Mouse (Mus musculus): ENCODE measurements around the gene Zfp57. TPM values are rescaled to one million over a fixed set of nuclear protein-coding genes. Genes with fewer than 3 reads are reported as not detected.
A peak's percentile ranks its signal among the peaks of the same experiment; 100 is the strongest.

The Zfp57 gene
- polyA plus RNA-seq, 1 experiment: 3.5 TPM

DNA sequence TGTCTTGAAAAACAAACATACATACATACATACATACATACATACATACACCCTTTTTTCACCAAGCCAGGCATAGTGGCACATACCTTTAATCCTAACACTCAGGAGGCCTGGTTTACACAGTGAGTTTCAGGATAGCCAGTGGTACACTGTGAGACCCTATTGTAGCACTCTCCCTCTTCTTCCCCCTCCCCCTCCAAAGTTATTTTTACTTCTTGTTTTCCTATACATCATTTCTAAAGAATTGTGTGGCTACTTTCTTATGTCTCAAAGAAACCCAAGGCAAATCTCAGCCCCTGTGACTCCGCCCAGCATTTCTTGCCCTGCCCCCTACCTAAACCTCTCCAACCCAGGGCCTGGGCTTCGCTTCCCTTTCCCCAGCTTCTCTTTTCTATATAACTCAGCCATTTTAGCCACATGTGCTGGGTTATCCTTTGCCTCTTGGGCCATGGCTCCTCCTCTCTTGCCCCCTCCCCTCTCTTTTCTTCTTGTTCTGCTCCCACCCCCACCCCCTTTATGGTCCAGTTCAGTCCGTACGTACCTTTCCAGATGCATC is 7.1 kb upstream of the Zfp57 start:
- TF ChIP-seq GATA1 (IDR thresholded peaks at IDR 0.05; ENCODE audit: borderline replicate concordance, low read length): no peak
- TF ChIP-seq FLI1 (IDR thresholded peaks at IDR 0.05; ENCODE audit: low read length): no peak
- no peaks in the 10 kb centered on the region for H3K36me3 ChIP-seq (replicated peaks; ENCODE audit: low read length)
- H3K4me1 ChIP-seq: peaks cover 43% of the 10 kb centered on the region
- H3K27me3 ChIP-seq (replicated peaks): peaks cover 4% of the 10 kb centered on the region
- no peak overlapping the region for H3K4me3 ChIP-seq (replicated peaks)
- no peaks in the 10 kb centered on the region for H3K9me3 ChIP-seq

DNA sequence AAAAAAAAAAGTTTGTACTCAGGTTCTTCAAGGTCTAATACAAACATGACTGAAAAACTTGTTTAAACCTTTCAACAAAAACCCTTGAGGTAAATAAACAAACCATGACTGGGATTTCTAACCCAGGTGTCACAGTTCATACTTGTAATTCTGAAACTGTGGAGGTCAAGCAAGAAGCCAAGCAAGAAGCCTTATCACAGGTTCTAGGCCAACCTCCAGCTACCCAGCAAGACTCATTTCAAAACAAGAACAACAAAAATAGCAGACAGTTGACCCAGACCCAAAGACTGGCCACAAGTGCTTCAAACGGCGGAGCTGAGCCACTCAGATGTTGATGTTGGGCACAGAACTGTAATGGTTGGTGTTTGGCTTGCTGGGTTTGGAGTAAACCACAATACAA is 6.4 kb upstream of the Zfp57 start:
- Histone ChIP-seq H3K9me3 (no peaks in the 10 kb centered on the region), H3K4me1 (peaks cover 42% of the 10 kb centered on the region), H3K4me3 (replicated peaks) (no peak overlapping the region), H3K27me3 (replicated peaks) (no peaks in the 10 kb centered on the region), H3K36me3 (replicated peaks; ENCODE audit: low read length) (no peaks in the 10 kb centered on the region)
- no peak for TF ChIP-seq GATA1 (IDR thresholded peaks at IDR 0.05; ENCODE audit: borderline replicate concordance, low read length)
- no peak for TF ChIP-seq FLI1 (IDR thresholded peaks at IDR 0.05; ENCODE audit: low read length)

DNA sequence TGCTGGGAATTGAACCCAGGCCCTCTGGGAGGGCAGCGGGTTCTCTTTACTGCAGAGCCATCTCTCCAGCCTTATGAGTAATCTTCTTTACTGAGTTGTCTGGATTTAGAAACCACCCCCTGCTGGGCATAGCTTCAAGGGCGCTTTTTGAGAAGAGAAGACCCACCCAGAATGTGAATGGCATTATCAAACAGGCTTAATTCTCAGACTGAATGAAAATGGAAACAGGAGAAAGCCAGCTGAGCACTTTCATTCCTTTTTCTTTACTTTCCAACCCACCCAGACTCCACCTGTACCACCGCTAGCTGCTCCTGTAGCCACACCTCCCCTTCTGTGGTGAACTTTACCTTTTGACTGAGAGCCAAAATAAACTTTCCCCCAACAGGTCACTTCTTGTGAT is 5.5 kb upstream of the Zfp57 start:
- no peak overlapping the region for H3K4me3 ChIP-seq (replicated peaks)
- no peaks in the 10 kb centered on the region for H3K9me3 ChIP-seq
- TF ChIP-seq GATA1 (IDR thresholded peaks at IDR 0.05; ENCODE audit: borderline replicate concordance, low read length): no peak
- no peaks in the 10 kb centered on the region for H3K36me3 ChIP-seq (replicated peaks; ENCODE audit: low read length)
- no peaks in the 10 kb centered on the region for H3K27me3 ChIP-seq (replicated peaks)
- H3K4me1 ChIP-seq: peaks cover 52% of the 10 kb centered on the region

DNA sequence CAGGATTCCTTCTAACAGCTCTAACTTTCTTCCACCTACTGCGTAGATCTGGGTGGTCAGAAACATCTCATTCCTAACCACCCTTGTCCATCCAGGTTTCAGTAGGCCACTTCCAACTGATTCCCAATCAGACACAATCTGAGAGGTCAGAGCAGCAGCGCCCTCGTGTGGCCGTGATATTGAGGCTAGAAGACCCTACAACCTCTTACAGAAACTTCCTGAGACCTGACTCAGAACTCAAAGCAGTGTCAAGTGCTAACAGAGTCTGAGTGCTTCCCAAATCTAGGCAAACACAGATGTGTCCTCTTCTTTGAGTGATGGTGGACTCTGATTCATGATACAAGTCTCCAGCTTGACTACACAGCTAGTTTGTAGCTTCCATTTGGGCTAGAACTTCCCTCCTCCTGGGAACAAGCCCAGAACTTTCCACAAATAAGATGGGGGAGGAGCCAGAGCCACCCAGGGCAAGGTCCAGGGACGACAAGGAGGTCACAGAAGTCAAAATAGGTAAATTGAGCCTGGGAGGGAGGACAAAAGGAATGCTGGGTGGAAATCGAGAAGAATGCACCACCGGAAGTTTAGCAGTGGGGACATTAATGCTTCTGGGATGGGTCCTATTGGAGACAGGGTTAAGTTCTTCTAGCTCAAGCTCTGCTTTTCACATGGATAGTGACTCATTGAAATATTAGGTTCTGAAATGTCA is 3.8 kb upstream of the Zfp57 start:
- no peaks in the 10 kb centered on the region for H3K36me3 ChIP-seq (replicated peaks; ENCODE audit: low read length)
- TF ChIP-seq GATA1 (IDR thresholded peaks at IDR 0.05; ENCODE audit: borderline replicate concordance, low read length): no peak
- TF ChIP-seq FLI1 (IDR thresholded peaks at IDR 0.05; ENCODE audit: low read length): no peak
- H3K9me3 ChIP-seq: no peaks in the 10 kb centered on the region
- peaks cover 44% of the 10 kb centered on the region for H3K4me1 ChIP-seq
- H3K27me3 ChIP-seq (replicated peaks): no peaks in the 10 kb centered on the region
- H3K4me3 ChIP-seq (replicated peaks): no peak overlapping the region

DNA sequence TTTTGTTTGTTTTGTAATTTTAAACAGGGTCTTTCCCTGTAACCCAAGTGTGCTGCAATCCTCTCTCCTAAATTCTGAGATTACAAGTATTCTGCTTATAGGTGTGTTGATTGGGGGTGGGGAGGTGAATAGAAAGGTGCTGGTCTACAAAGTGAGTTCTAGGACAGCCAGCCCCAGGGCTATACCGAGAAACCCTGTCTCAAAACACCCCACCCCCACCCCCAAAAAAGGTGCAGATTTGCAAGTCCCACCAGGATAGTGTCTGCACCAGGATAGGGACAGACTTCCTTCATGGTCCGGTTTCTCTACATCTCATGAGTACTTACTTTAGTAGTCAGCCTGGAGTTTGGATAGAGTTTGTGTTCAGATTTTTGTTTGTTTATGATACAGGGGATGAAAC is 2.5 kb upstream of the Zfp57 start:
- Histone ChIP-seq H3K9me3 (no peaks in the 10 kb centered on the region), H3K36me3 (replicated peaks; ENCODE audit: low read length) (no peaks in the 10 kb centered on the region), H3K4me3 (replicated peaks) (no peak overlapping the region), H3K4me1 (peaks cover 46% of the 10 kb centered on the region), H3K27me3 (replicated peaks) (peaks cover 11% of the 10 kb centered on the region)
- TF ChIP-seq GATA1 (IDR thresholded peaks at IDR 0.05; ENCODE audit: borderline replicate concordance, low read length) (no peak), FLI1 (IDR thresholded peaks at IDR 0.05; ENCODE audit: low read length) (no peak)

DNA sequence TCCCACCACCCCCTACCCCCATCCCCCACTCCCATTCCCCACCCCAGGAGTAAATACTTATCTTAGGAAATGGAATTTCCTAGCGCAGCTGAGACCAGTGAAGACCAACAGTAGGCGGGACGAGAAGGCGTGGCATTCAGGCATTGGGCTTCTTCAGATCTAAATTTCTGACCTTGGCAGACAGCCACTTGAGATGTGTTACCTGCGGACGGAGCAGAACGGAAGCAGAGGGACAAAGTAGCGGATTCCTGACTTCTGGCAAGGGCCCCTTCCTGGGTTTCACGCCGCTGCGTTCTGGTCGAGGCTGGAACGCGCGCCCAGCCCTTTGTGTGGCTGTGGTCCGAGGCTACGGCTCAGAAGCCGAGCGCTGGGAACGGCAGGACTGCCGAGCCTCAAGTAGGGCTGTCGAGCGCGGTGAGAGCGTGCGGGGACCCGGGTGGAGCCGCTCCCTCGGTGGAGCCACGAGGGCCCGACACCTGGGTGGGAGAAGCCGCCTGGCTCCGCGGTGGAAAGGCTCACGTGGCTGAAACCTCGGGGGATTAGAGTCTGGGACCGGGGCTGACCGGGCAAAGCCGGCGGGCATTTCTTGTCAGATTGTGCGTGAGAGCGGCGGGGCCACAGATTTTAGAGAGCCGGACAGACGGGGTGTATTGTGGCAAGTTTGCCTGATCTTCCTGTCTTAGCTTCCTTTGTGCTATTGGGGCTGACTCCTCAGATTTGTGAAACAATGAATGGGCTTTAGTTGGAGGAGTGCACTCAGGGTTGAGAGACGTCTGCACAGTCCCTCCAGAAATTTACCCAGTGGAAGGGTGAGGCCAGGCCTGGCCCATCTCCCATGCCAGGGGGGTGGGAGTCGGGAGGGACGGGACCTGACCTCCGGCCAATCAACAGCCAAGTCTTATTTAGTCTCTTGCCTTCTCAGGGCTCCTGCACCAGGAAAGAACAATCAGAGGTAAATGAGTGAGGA is 1.7 kb downstream of the Zfp57 start:
- Histone ChIP-seq H3K36me3 (replicated peaks; ENCODE audit: low read length) (no peaks in the 10 kb centered on the region), H3K4me3 (replicated peaks) (peak overlapping the region; percentile 90), H3K4me1 (peaks cover 29% of the 10 kb centered on the region), H3K9me3 (no peaks in the 10 kb centered on the region), H3K27me3 (replicated peaks) (peaks cover 19% of the 10 kb centered on the region)
- TF ChIP-seq GATA1 (IDR thresholded peaks at IDR 0.05; ENCODE audit: borderline replicate concordance, low read length) (no peak), FLI1 (IDR thresholded peaks at IDR 0.05; ENCODE audit: low read length) (no peak)

DNA sequence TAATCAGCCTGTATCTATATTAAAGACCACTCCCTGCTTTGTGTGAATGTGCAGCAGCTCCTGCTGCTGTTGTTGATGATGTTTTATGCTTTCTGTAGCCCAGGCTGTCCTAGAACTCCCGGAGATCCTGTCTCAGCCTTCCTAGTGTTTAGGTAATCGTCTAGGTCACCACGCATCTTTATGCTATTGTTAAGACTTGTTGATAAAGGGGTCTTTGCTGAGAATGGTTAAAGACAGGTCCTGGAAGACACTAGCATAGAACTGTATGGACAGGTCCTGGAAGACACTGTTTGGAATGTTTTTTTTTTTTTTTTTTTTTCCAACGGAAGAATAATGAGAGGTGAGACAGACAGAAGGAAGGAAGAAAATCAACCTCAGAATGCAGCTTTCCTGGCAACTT is 2.4 kb downstream of the Zfp57 start:
- Histone ChIP-seq H3K4me3 (replicated peaks) (peak overlapping the region; percentile 90), H3K27me3 (replicated peaks) (peaks cover 19% of the 10 kb centered on the region), H3K4me1 (peaks cover 30% of the 10 kb centered on the region), H3K9me3 (no peaks in the 10 kb centered on the region), H3K36me3 (replicated peaks; ENCODE audit: low read length) (no peaks in the 10 kb centered on the region)
- TF ChIP-seq FLI1 (IDR thresholded peaks at IDR 0.05; ENCODE audit: low read length): no peak
- no peak for TF ChIP-seq GATA1 (IDR thresholded peaks at IDR 0.05; ENCODE audit: borderline replicate concordance, low read length)

DNA sequence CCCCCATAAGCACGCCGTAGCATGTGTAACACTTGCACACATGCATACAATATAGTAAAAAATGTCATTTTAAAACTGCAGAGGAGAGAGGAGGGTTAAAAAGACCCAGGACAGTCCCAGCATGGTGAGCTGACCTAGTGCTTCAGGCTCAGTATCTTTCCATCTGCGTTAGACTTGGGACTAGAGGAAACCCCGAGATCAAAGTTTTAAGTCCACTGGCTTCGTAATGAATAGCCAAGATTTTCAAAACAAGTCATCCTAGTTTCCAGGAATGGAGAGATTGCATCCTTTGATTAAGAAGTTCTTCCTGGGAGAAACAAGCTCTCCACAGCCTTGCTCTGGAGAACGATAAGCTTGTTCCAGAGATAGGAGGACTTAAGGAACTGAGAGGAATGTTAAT is 7.2 kb downstream of the Zfp57 start:
- TF ChIP-seq FLI1 (IDR thresholded peaks at IDR 0.05; ENCODE audit: low read length) (no peak), GATA1 (IDR thresholded peaks at IDR 0.05; ENCODE audit: borderline replicate concordance, low read length) (no peak)
- peaks cover 7% of the 10 kb centered on the region for H3K36me3 ChIP-seq (replicated peaks; ENCODE audit: low read length)

DNA sequence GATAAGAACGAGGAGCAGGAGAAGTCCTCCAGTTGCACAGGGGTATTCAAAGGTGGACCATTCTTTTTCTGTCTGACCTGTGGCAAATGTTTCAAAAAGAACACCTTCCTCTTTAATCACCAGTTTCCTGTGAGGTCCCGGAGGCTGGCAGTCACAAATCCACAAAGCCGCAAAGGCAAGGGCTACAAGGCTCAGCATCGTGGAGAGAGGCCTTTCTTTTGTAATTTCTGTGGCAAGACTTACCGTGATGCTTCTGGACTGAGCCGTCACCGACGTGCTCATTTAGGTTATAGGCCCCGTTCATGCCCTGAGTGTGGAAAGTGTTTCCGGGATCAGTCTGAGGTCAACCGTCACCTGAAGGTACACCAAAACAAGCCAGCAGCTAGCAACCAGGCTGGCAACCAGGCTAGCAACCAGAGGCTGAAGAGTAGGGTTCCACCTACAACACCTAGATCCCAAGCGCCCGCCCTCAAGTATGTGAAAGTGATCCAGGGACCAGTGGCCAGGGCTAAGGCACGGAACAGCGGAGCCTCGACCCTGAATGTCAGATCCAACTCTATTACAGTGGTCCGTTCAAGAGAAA is 8.6 kb downstream of the Zfp57 start:
- H3K4me3 ChIP-seq (replicated peaks): no peak overlapping the region
- H3K4me1 ChIP-seq: peaks cover 19% of the 10 kb centered on the region
- peaks cover 10% of the 10 kb centered on the region for H3K27me3 ChIP-seq (replicated peaks)
- no peaks in the 10 kb centered on the region for H3K9me3 ChIP-seq
- no peak for TF ChIP-seq GATA1 (IDR thresholded peaks at IDR 0.05; ENCODE audit: borderline replicate concordance, low read length)
- TF ChIP-seq FLI1 (IDR thresholded peaks at IDR 0.05; ENCODE audit: low read length): no peak
- peaks cover 7% of the 10 kb centered on the region for H3K36me3 ChIP-seq (replicated peaks; ENCODE audit: low read length)

More for the DNA sequence above, 7.2 kb downstream of the Zfp57 start:
- Histone ChIP-seq H3K9me3 (no peaks in the 10 kb centered on the region), H3K4me3 (replicated peaks) (no peak overlapping the region), H3K27me3 (replicated peaks) (peaks cover 18% of the 10 kb centered on the region), H3K4me1 (peaks cover 21% of the 10 kb centered on the region)
